Mouse (Mus musculus) neural tube, embryonic 12.5 days (tissue): ENCODE measurements around the gene Tppp. TPM values are rescaled to one million over a fixed set of nuclear protein-coding genes. Genes with fewer than 3 reads are reported as not detected.

ENCODE experiments used
- ATAC-seq: fragments of 200-750 bp; cut with Nextera tagmentation; 2 replicates; pipeline ENCODE4 v1.8.0; 2017; ENCODE audit warnings: low read depth, mild to moderate bottlenecking, moderate TSS enrichment, moderate library complexity; ENCODE audit not compliant: low FRiP score
- H3K27ac ChIP-seq: fragments of 300-500 bp; sonication (generic); 2 replicates; pipeline ENCODE4 v1.5.1; 2016
- H3K27me3 ChIP-seq: fragments of 300-500 bp; sonication (generic); replicated peaks from 2 replicates; pipeline ENCODE4 v1.6.1; 2016; ENCODE audit warnings: mild to moderate bottlenecking
- H3K36me3 ChIP-seq: fragments of 300-500 bp; sonication (generic); 2 replicates; pipeline ENCODE4 v1.6.1; 2016; ENCODE audit warnings: mild to moderate bottlenecking
- H3K4me1 ChIP-seq: fragments of 300-500 bp; sonication (generic); 2 replicates; pipeline ENCODE4 v1.6.1; 2016
- H3K4me2 ChIP-seq: fragments of 300-500 bp; sonication (generic); replicated peaks from 2 replicates; pipeline ENCODE4 v1.6.1; 2016; ENCODE audit warnings: mild to moderate bottlenecking
- H3K4me3 ChIP-seq: fragments of 300-500 bp; sonication (generic); 2 replicates; pipeline ENCODE4 v1.5.1; 2016
- H3K9ac ChIP-seq: fragments of 300-500 bp; sonication (generic); 2 replicates; pipeline ENCODE4 v1.6.1; 2016; ENCODE audit warnings: mild to moderate bottlenecking
- H3K9me3 ChIP-seq: fragments of 300-500 bp; sonication (generic); 2 replicates; pipeline ENCODE4 v1.6.1; 2016; ENCODE audit warnings: mild to moderate bottlenecking
- WGBS: fragments of 180-500 bp; shearing (Covaris S2); methylation state at CpG from one replicate; pipeline ENCODE4 v1.1.7; 2016; 5-methylcytosine and 5-hydroxymethylcytosine counted together
- polyA plus RNA-seq: library from polyadenylated mRNA; unstranded; fragments of >200 nt; fragmentation: Nextera tagmentation; extraction: Ambion mirVana; gene quantifications from 2 replicates; pipeline ENCODE4 v1.2.1, GENCODE M21; 2016

The Tppp gene
- polyA plus RNA-seq, 1 experiment from 2014 or later: 5.6 TPM

DNA sequence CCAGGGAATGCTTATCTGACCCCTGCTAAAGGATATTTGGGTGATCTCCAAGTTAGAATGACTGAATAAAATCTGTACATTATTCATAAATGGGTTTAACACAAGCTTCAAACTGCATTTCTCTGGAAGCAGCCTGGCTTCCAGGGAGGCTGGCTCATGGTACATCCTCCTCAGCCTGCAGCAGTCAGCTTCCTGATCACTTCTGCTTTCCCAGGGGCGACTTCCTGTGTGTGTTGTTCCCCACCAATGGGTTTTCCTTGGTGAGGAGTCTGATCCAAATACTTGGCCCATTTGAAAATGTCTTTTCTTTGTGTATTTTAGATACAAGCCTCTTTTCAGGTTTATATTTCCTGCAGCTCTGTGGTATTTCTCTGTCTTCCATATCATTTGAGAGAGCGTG lies 19.8 kb downstream of the Tppp start:
- Histone ChIP-seq H3K9ac (no peak overlapping the region), H3K27me3 (no peaks in the 10 kb centered on the region), H3K36me3 (peaks cover 7% of the 10 kb centered on the region; the same call in 1 of the 2 replicates), H3K4me2 (no peak overlapping the region), H3K4me1 (0 out of 2 replicates have a peak, but pooled peaks cover 3% of the 10 kb centered on the region), H3K9me3 (no peaks in the 10 kb centered on the region), H3K4me3 (no peak overlapping the region), H3K27ac (no peak overlapping the region)
- 84% methylated on average over 2 of the region's 2 CpGs for WGBS
- ATAC-seq: no peak

DNA sequence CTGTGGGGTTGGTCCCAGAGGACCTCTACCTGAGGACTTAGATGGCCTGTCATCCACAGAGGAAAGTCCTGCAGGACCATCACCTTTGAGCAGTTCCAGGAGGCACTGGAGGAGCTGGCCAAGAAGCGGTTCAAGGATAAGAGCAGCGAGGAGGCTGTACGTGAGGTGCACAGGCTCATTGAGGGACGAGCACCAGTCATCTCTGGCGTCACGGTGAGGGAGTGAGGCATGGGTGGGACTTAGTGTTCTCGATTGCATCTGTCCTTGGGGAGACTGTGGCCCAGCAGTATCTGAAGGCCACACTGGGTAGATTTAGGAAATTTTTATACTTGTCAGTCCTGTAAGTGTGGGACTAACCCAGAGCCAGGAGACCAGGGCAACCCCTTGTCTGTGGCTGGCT lies 21.5 kb downstream of the Tppp start:
- H3K4me2 ChIP-seq: no peak overlapping the region
- no peak overlapping the region for H3K27ac ChIP-seq
- no peaks in the 10 kb centered on the region for H3K4me1 ChIP-seq
- H3K9me3 ChIP-seq: no peaks in the 10 kb centered on the region
- no peak overlapping the region for H3K4me3 ChIP-seq
- H3K9ac ChIP-seq: no peak overlapping the region
- peaks cover 11% of the 10 kb centered on the region; the same call in 1 of the 2 replicates for H3K36me3 ChIP-seq
- no peak for ATAC-seq
- no peaks in the 10 kb centered on the region for H3K27me3 ChIP-seq
- WGBS: 92% methylated on average over 7 of the region's 7 CpGs

DNA sequence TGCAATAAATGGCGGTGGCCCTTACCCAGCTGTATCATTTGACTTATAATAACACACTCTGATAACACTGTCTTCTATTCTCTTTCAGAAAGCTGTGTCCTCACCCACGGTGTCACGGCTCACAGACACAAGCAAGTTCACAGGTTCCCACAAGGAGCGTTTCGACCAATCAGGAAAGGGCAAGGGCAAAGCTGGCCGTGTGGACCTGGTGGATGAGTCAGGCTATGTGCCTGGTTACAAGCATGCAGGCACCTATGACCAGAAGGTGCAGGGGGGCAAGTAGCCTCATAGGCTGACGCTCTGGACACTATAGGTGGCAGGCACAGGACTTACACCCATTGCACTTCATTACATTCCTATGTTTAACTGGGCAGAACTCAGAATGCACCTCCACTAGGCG lies 21.9 kb downstream of the Tppp start:
- no peaks in the 10 kb centered on the region for H3K9me3 ChIP-seq
- WGBS: 85% methylated on average over 8 of the region's 8 CpGs
- ATAC-seq: no peak
- H3K27me3 ChIP-seq: no peaks in the 10 kb centered on the region
- H3K4me2 ChIP-seq: no peak overlapping the region
- H3K27ac ChIP-seq: no peak overlapping the region
- no peak overlapping the region for H3K4me3 ChIP-seq
- no peaks in the 10 kb centered on the region for H3K4me1 ChIP-seq
- H3K9ac ChIP-seq: no peak overlapping the region
- peaks cover 11% of the 10 kb centered on the region; the same call in 1 of the 2 replicates for H3K36me3 ChIP-seq

DNA sequence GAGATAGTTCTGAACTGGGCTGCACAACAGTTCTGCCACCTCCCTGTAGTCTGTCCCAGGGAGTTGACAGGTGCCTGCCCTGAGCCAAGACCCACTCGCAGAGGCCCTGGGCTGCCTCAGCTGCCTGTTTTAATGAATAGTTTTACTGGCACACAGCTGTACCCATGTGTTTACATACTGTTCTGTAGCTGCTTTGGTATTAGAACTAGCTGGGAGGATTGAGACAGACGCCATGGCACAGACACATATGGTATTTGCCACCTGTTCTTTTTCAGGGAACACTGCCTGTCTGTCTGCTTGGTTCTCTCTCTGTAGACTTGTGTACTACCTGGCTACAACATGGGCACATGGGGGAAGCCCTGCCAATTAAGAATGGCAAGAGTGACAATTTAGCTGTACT lies 25.5 kb downstream of the Tppp start:
- H3K9me3 ChIP-seq: no peaks in the 10 kb centered on the region
- WGBS: 82% methylated on average over 2 of the region's 2 CpGs
- no peak overlapping the region for H3K4me2 ChIP-seq
- H3K27ac ChIP-seq: no peak overlapping the region
- H3K4me1 ChIP-seq: no peaks in the 10 kb centered on the region
- no peaks in the 10 kb centered on the region for H3K27me3 ChIP-seq
- no peak overlapping the region for H3K4me3 ChIP-seq
- peaks cover 27% of the 10 kb centered on the region; the same call in 1 of the 2 replicates for H3K36me3 ChIP-seq
- H3K9ac ChIP-seq: no peak overlapping the region
- no peak for ATAC-seq

DNA sequence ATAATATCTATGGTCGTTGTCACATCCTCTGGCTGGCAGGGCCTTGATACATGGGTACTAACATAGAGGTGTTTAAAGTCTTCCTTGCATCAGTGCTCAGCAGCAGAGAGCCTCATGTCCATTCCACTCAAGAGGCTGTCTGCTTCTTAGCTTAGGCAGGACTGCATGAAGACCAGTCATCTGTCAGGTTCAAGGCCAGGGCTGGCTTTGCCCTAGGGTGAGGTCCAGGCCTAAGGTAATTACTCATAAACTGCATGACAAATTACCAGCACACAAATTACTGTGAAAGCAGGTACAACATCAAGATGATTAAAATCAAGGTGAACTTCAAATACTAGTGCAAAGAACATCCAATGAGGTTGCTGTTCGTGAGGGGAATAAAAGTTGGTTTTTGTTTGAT lies 26.6 kb downstream of the Tppp start:
- Histone ChIP-seq H3K4me3 (no peak overlapping the region), H3K36me3 (peaks cover 38% of the 10 kb centered on the region), H3K9me3 (no peaks in the 10 kb centered on the region), H3K4me1 (no peaks in the 10 kb centered on the region), H3K27ac (no peak overlapping the region), H3K27me3 (no peaks in the 10 kb centered on the region), H3K9ac (no peak overlapping the region), H3K4me2 (no peak overlapping the region)
- no peak for ATAC-seq
- 92% methylated on average over 2 of the region's 2 CpGs for WGBS

DNA sequence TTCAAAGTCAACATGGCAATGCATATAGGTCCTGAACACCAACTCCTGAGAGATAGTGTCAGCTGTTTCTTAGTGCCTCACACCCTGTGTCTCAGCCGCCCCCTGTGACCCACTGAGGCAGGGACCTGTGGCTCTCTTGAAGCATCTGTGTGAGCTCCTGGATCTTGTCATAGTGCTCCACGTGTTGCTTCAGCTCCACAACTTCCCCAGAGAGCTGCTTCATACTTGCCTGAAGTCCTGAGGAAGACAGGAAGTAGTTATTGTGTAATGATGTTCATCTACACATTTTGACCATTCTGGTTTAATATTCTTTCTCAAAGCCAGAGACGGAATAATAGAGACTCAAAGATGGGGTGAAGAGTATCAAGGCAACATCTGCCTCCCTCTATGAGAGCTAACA lies 30.7 kb downstream of the Tppp start:
- no peaks in the 10 kb centered on the region for H3K27me3 ChIP-seq
- H3K4me3 ChIP-seq: no peak overlapping the region
- H3K27ac ChIP-seq: no peak overlapping the region
- H3K36me3 ChIP-seq: peaks cover 44% of the 10 kb centered on the region
- WGBS: 85% methylated on average over 3 of the region's 3 CpGs
- H3K9ac ChIP-seq: no peak overlapping the region
- no peak for ATAC-seq
- no peaks in the 10 kb centered on the region for H3K4me1 ChIP-seq
- H3K4me2 ChIP-seq: no peak overlapping the region
- H3K9me3 ChIP-seq: no peaks in the 10 kb centered on the region

DNA sequence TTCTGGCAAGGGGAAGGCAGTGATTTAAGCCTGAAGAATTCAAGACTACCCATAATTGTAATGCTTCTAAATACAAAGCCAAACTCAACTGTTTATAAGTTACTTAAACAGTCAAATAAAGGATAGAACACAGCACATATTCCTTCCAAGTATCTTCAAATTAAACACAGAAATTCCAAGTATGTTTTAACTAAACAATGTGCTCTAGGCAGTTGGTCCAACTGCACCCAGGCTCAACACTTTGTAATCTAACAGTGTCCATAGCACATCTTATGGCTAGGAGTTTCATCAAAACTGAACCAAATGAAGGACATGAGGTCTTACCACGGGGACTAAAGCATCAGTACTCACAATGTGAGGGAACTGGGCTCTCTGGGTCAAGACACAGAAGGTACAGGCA lies 47.0 kb downstream of the Tppp start:
- Histone ChIP-seq H3K4me1 (no peaks in the 10 kb centered on the region), H3K36me3 (peaks cover 25% of the 10 kb centered on the region), H3K27ac (no peak overlapping the region), H3K4me3 (no peak overlapping the region), H3K9ac (no peak overlapping the region), H3K27me3 (no peaks in the 10 kb centered on the region), H3K9me3 (no peaks in the 10 kb centered on the region), H3K4me2 (no peak overlapping the region)
- WGBS: 92% methylated on average over 1 of the region's 1 CpGs
- ATAC-seq: no peak

DNA sequence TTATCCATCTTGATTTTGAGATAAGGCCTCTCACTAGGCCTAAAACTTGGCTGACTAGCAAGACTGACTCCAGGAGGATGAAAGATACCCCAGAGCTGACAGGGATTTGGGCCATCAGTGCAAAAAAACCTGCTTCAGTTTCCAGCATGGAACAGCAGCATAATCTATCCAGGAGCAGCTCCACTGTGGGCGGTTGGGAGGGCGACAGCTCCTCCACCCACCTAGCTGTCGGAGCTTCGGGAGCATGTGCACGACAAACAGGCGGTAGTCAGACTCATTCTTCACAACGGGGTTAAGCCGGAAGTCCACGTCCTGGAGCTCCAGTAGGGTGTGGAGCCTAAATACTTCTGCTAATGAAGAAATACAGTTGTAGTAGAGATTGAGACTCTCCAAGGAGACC lies 48.9 kb downstream of the Tppp start:
- no peaks in the 10 kb centered on the region for H3K9me3 ChIP-seq
- H3K9ac ChIP-seq: no peak overlapping the region
- H3K4me2 ChIP-seq: no peak overlapping the region
- H3K36me3 ChIP-seq: peaks cover 19% of the 10 kb centered on the region; the same call in 1 of the 2 replicates
- no peak overlapping the region for H3K27ac ChIP-seq
- no peak overlapping the region for H3K4me3 ChIP-seq
- no peak for ATAC-seq
- no peaks in the 10 kb centered on the region for H3K27me3 ChIP-seq
- WGBS: 93% methylated on average over 9 of the region's 9 CpGs
- H3K4me1 ChIP-seq: no peaks in the 10 kb centered on the region

DNA sequence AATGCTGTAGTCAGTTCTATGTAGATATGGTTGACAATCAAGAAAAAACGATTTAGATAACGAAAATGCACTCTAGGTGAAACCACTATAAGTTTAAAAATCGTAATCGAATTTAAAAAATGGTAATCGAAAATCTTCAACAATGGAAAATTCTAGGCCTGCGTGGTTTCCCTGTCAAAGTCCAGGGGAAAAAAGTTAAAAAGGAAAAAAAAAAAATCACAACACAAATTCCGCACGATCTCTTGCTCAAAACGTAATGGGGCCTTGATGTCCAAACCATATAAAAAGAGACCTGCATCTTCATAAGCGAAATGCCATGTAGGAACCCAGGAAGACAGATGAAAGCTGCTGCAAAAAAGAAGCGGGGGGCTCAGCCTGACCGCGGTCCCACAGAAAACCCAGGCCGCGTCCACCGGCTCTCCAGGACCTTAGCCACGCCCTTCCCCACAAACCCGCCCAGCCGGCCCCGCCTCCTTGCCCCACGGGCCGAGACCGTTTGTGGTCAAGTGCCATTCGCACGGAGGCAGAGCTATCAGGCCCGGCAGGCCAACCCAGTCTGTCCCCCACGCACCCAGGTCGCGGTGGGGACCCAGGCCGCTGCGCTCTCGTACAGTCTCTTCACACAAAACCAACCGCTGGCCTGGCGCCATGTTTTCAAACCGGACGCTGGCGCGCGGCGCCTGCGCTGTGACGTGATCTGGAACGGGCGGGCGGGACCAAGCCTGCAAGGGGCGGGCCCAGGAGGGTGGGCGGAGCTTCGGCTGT lies 52.6 kb downstream of the Tppp start, which contains the start of gene Cep72:
Gene Cep72 (minus strand): TSS at position 687 of the 765 bp plus-strand sequence.
- ATAC-seq: peak; percentile 98
- peak within 1 kb of the TSS; percentile 78 for H3K4me3 ChIP-seq
- no peaks in the 10 kb centered on the region for H3K4me1 ChIP-seq
- peak within 1 kb of the TSS; percentile 27; the same call in 1 of the 2 replicates for H3K27ac ChIP-seq
- no peaks in the 10 kb centered on the region for H3K9me3 ChIP-seq
- H3K4me2 ChIP-seq: peak within 1 kb of the TSS; percentile 60
- H3K27me3 ChIP-seq: no peaks in the 10 kb centered on the region
- WGBS: 4% methylated on average over 48 of the region's 48 CpGs
- H3K36me3 ChIP-seq: peaks cover 11% of the 10 kb centered on the region; the same call in 1 of the 2 replicates
- H3K9ac ChIP-seq: peak within 1 kb of the TSS; percentile 69

DNA sequence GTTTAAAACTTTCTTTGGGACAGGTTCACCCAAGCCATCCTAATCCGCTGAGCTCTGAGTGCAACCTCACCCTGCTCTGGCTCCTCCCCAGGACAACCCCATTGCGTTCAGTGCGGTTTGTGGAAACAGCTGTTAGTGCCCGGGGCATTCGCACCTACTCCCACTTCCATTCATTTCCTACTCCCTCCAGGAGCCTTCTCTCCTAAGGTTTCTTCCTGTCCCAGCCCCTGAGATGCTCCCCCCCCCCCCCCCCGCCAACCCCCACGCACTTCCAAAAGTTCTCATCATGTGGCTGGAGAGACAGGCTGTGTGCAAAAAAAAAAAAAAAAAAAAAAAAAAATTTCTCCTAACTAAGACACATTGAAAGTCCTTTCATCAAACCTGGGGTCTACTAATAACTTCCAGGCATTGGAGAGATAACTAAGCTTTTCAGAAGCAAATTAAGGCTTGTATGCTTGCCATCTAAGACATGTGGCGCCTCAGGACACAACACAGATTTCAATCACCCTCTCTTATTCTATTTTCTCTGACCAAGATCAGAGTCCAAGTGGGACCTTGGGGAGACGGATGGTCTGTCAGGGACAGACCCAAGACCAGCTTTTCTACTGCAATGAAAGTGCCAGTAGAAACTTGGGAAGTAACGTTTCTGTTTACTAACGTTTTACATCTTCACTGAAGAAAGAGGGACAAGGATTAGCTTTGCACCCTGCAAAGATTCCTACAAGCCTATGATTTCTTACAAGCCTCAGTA lies 53.3 kb downstream of the Tppp start:
- no peaks in the 10 kb centered on the region for H3K27me3 ChIP-seq
- H3K4me1 ChIP-seq: no peaks in the 10 kb centered on the region
- no peaks in the 10 kb centered on the region for H3K9me3 ChIP-seq
- peak overlapping the region; percentile 60 for H3K4me2 ChIP-seq
- no peak for ATAC-seq
- WGBS: 29% methylated on average over 11 of the region's 11 CpGs
- peaks cover 4% of the 10 kb centered on the region; the same call in 1 of the 2 replicates for H3K36me3 ChIP-seq
- peak overlapping the region; percentile 78 for H3K4me3 ChIP-seq
- H3K9ac ChIP-seq: peak overlapping the region; percentile 69
- no peak overlapping the region for H3K27ac ChIP-seq

DNA sequence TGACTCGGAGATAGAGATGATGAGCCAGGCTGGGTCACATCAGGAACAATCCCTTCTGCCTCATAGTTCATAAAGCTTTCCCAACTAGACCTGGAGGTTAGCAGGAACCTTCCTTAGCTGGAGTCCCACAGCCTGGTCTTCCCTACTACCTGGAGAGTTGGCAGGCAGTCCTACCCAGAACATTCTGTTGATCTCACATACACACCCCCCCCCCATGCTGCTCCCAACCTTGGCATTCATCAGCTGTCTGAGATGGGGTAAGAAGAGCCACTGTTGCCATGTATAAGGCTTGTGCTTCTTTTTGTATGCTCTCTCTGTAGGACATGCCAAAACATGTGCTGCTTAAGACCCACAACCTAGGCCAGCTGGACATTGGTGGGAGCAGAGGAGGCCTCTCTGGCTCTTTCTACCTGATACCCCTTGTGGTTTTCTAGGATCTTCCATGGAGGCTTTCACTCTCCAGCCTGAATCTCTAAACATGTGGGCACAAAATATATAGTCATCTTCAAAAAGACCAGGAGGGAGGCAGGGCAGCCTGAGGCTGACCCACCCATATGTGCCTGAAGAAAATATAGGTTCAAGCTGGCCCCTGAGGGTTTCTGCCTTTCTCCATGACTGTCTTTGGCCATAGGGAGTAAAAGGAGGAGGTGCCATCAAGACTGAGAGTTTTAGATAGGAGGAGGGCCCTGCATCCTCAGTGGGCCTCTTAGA lies 54.3 kb downstream of the Tppp start:
- H3K36me3 ChIP-seq: no peaks in the 10 kb centered on the region
- ATAC-seq: no peak
- no peak overlapping the region for H3K9ac ChIP-seq
- no peak overlapping the region for H3K4me3 ChIP-seq
- H3K9me3 ChIP-seq: no peaks in the 10 kb centered on the region
- H3K4me2 ChIP-seq: no peak overlapping the region
- WGBS: 74% methylated on average over 1 of the region's 1 CpGs
- no peaks in the 10 kb centered on the region for H3K27me3 ChIP-seq
- H3K27ac ChIP-seq: no peak overlapping the region
- H3K4me1 ChIP-seq: no peaks in the 10 kb centered on the region

DNA sequence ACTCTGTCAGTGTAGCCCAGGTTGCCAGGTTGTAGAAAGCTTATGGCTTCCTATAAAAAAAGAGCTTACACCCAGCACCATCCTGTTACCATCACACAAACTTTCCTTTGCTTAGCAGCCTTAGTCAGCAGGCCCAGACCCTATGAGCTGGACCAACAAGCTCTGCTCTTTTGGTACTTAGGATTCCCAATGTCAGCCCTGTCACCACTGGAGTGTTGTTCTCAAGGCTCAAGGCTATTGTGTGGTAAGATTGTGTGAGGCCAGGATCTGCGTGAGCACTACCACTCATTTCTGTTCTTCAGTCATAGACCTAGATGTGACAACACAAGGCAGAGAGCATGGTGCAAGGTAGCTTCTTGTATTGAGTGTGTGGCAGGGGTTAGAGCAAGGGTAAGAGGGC lies 57.4 kb downstream of the Tppp start:
- H3K27me3 ChIP-seq: no peaks in the 10 kb centered on the region
- H3K4me1 ChIP-seq: no peaks in the 10 kb centered on the region
- WGBS: 100% methylated on average over 1 of the region's 1 CpGs
- H3K9me3 ChIP-seq: no peaks in the 10 kb centered on the region
- no peak overlapping the region for H3K27ac ChIP-seq
- H3K9ac ChIP-seq: no peak overlapping the region
- no peak overlapping the region for H3K4me3 ChIP-seq
- H3K4me2 ChIP-seq: no peak overlapping the region
- no peak for ATAC-seq
- H3K36me3 ChIP-seq: no peaks in the 10 kb centered on the region
